Mouse (Mus musculus): ENCODE measurements around the gene Zfp36.
A peak's percentile ranks its signal among the peaks of the same experiment; 100 is the strongest.

DNA sequence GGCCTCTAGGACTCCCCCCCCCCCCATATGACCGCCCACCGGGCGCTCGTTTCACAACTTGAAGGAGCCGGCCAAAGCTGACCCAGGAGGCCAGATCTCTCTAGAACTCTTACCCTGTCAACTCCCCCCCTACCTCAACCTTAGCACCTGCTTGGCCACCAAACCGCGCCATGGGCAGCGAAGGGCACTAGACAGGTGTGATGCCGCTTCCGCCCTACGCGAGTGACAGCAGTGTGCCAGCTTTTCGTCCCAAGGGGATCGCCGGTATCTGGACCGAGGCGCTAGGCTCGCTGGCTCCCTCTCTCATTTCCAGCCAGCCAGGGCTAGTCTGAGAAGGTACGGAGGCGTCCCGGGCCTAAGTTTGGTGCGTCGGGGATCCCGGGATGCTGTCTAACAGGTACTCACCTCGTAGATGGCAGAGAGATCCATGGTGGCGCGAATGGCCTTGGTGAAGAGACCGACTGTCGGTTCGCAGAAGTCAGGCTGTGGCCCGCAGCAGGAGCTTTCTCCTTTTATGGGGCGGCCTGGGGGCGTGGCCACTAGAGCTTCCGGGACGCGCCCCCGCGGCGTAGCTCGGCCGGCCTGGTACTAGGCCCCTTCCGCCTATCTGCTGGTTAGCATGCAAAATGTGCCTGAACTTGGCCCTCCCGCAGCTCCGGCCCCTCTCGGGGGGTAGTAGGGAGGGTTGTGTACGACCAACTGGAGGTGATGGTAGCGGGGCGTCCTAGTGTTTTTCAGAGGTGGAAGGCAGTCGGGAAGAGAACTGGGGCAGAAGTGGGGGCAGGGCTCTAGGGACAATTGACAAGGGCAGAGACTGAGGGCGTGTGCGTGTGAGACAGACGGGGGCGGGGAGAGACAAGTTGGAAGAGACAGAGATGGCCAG lies 1.0 kb downstream of the Zfp36 start:
- TF ChIP-seq CTCF (IDR thresholded peaks at IDR 0.05; ENCODE audit: low read depth, low read length): no peak
- peak; percentile 99 for TF ChIP-seq POLR2A (IDR thresholded peaks at IDR 0.05; ENCODE audit: borderline replicate concordance, low read depth, low read length)

Data from bone marrow macrophage, adult 2 months (primary cell).